Mouse (Mus musculus) layer of hippocampus, adult 2 months (tissue): ENCODE results near the gene Lrrc27. TPM values are rescaled to one million over a fixed set of nuclear protein-coding genes. Genes with fewer than 3 reads are reported as not detected.

ENCODE experiments used
- DNase-seq, 2 experiments: peaks; one replicate each; pipeline ENCODE4 v3.0.0; 2022; ENCODE audit warnings: low spot score in 2 of 2
- H3K27ac ChIP-seq: fragments of 200-600 bp; 2 replicates; pipeline ENCODE4 v1.8.1; 2022
- H3K4me3 ChIP-seq: fragments of 200-600 bp; 2 replicates; pipeline ENCODE4 v1.8.1; 2022; ENCODE audit warnings: mild to moderate bottlenecking
- CTCF ChIP-seq: fragments of 200-600 bp; conservative IDR thresholded peaks from 2 replicates; pipeline ENCODE4 v1.8.1; 2022; ENCODE audit warnings: antibody characterized with exemption, mild to moderate bottlenecking, moderate library complexity
- long read RNA-seq, 2 experiments: library from polyadenylated mRNA; stranded (forward); transcript quantifications; one replicate each; pipeline ENCODE4 v2.0.0; 2021; ENCODE audit warnings: borderline mapping rate in 2 of 2
- total RNA-seq, 2 experiments: library from RNA; stranded (reverse); gene quantifications; 2 replicates each; pipeline ENCODE4 v1.2.3; 2021

The Lrrc27 gene
- total RNA-seq = 1 to 10 TPM; 6.8 to 6.9 TPM
- long read RNA-seq, experiment 1, partial matches to known transcripts = 3 of 5 reads
- long read RNA-seq, experiment 1, other reads (novel, unspliced or antisense) = 1 of 5 reads
- long read RNA-seq, experiment 2, partial matches to known transcripts = 3 of 12 reads
- long read RNA-seq, experiment 2, other reads (novel, unspliced or antisense) = 7 of 12 reads

DNA sequence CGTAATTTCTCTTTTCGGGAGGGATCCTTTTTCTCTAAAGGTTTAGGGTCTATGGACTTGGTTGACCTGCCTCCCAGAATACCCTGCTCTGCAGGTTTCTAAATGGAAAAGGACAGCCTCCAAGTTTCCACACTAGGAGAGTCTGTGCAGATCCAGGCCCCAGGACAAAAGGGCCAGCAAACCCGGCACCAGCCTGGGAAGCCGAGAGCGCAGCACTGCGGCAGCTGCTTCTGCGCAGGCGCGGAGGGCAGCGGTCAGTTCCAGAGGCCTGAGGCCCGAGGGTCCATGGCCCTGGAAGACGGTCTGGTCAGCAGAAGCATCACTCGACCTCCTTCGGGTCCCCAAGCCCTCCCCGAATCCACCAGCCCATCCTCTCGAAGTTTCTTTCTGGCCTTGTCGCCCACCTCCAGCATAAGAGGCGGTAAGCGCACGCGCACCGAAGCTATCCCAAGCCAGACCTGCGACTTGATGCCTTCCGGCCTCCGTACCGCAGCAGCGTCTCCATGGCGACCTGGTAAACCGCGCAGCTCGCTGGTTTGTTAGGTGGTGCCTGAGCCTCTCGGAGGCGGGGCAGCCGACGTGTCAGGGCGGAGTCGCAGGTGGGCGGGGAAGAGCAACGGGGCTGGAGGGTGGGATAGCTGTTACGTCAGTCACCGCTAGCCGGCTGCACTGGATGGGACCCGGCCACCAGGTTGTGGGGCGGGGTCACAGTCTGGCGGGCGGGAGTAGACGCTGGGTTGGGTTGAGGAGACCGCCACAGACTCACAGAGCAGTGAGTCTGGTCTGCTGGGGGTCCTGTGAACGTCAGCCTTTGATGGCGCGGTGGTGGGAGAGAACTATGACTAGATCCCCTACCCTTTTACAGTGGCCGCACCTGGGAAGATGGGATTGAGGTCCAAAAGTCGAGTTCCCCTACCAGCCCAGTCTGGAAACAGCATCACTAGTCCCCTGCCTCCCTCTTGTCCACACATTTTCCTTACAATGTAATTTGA lies at the start of gene Lrrc27, which contains the start of gene Stk32c:
Gene Lrrc27, plus strand, starts transcription at position 235 of the 992 bp plus-strand sequence.
Gene Stk32c, minus strand, starts transcription at position 554 of the 992 bp plus-strand sequence.
- peak; percentile 98 for DNase-seq
- H3K4me3 ChIP-seq = peak within 1 kb of the TSS; percentile 77
- no peak; the same call in 1 of the 2 replicates for TF ChIP-seq CTCF
- H3K27ac ChIP-seq = peak within 1 kb of the TSS; percentile 96

GRCm38 (mm10) chr7:139164410-139164809 lies 48.4 kb upstream of the Lrrc27 start:
- DNase-seq = no peak
- Histone ChIP-seq H3K4me3 (no peak overlapping the region), H3K27ac (peak overlapping the region; percentile 71)
- TF ChIP-seq CTCF = no peak

DNA sequence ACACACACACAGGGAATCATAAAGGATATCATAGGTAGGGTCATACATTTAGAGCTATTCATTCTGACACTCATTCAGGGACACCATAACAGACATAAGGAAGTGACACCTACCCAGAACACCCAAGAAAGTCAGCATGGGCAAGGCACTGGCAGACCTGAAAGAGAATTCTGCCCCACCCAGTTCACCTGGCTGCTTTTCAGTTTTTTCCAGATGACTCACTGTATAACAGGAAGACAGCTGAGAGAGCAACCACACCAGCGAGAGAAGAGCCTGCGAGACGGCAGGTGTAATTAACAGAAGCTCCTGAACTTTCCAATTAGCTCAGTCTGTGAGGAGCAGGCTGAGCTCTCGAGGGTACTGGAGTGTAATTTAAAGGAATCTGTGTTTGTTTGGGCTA lies 43.6 kb upstream of the Lrrc27 start:
- H3K4me3 ChIP-seq = no peak overlapping the region
- H3K27ac ChIP-seq = no peak overlapping the region
- TF ChIP-seq CTCF = no peak
- no peak for DNase-seq

DNA sequence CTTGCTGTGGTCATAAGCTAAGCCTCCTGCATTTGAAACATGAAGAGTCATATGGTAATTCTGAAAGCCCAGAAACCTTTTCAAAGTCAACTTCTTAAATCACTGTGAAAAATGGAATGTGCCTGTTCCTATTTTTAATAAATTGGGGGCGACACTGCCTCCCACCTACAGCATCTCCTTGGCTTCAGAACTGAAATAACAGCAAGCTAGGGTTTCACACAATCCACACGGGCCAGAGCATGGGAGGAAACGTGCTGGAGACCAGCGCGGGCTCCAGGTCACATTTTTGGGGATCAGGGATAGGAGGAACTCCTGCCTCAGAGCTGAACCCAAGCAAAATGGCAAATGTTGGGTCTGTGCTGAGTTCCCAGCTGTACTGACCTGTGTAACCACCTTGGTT lies 33.5 kb upstream of the Lrrc27 start:
- peak overlapping the region; percentile 68 for H3K27ac ChIP-seq
- H3K4me3 ChIP-seq = no peak overlapping the region
- DNase-seq = no peak
- no peak for TF ChIP-seq CTCF

- no peak overlapping the region for H3K4me3 ChIP-seq
- peak overlapping the region; percentile 68 for H3K27ac ChIP-seq
- TF ChIP-seq CTCF = no peak
- no peak for DNase-seq
Measured at GRCm38 (mm10) chr7:139180058-139180457, 32.7 kb upstream of the Lrrc27 start.

GRCm38 (mm10) chr7:139184396-139184795 lies 28.4 kb upstream of the Lrrc27 start:
- TF ChIP-seq CTCF = no peak
- Histone ChIP-seq H3K4me3 (peak overlapping the region; percentile 64; the same call in 1 of the 2 replicates), H3K27ac (peak overlapping the region; percentile 86)
- no peak for DNase-seq

- no peak for TF ChIP-seq CTCF
- no peak for DNase-seq
- peak overlapping the region; percentile 86 for H3K27ac ChIP-seq
- peak overlapping the region; percentile 64 for H3K4me3 ChIP-seq
Measured at GRCm38 (mm10) chr7:139184846-139185245, 27.9 kb upstream of the Lrrc27 start.

DNA sequence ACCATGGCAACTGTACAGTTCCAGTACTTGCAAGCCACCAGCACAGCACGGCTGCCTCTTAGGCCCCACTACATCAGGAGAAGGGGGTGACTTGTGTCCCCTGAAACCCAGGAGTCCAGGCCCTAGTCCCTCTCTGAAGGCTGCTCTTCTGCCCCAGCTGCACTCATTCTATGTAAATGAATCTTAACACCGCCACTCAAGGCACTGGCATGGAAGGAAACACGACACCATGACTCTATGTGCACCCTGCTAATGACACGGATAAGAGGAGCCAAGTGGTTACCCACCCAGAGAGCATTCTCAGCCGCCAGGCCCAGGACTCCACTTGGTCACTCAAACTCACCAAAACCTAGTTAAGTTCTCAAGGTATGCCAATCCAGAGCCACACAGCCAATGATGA lies 26.8 kb upstream of the Lrrc27 start:
- Histone ChIP-seq H3K4me3 (peak overlapping the region; percentile 64), H3K27ac (peak overlapping the region; percentile 86)
- no peak for TF ChIP-seq CTCF
- no peak for DNase-seq

GRCm38 (mm10) chr7:139186436-139186835 lies 26.4 kb upstream of the Lrrc27 start:
- DNase-seq = no peak
- peak overlapping the region; percentile 64 for H3K4me3 ChIP-seq
- peak overlapping the region; percentile 86 for H3K27ac ChIP-seq
- TF ChIP-seq CTCF = no peak

DNA sequence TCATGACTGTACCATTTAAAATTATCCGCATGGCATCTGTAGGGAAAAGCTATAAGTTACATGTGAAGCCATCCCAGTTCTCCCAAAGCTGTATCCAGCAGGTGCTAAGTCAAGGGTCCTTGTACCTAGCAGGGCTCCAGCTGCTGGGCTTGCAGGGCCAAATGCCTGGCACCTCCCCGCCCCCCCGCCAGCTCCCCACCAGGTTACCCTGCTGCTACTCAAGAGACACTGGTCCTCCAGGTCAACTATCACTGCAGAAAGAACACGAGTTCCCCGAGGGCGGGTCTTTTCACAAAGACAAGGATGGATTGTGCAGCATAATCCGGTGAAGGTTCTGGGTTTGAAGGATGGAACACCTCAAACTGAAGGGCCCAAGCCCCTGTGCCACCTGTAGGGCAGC lies 25.5 kb upstream of the Lrrc27 start:
- H3K4me3 ChIP-seq = peak overlapping the region; percentile 64
- no peak for TF ChIP-seq CTCF
- H3K27ac ChIP-seq = peak overlapping the region; percentile 86
- no peak for DNase-seq

- DNase-seq = peak; percentile 54 to 76
- peak overlapping the region; percentile 86 for H3K27ac ChIP-seq
- no peak for TF ChIP-seq CTCF
- H3K4me3 ChIP-seq = peak overlapping the region; percentile 64
Measured at GRCm38 (mm10) chr7:139187771-139188633, 24.8 kb upstream of the Lrrc27 start.

DNA sequence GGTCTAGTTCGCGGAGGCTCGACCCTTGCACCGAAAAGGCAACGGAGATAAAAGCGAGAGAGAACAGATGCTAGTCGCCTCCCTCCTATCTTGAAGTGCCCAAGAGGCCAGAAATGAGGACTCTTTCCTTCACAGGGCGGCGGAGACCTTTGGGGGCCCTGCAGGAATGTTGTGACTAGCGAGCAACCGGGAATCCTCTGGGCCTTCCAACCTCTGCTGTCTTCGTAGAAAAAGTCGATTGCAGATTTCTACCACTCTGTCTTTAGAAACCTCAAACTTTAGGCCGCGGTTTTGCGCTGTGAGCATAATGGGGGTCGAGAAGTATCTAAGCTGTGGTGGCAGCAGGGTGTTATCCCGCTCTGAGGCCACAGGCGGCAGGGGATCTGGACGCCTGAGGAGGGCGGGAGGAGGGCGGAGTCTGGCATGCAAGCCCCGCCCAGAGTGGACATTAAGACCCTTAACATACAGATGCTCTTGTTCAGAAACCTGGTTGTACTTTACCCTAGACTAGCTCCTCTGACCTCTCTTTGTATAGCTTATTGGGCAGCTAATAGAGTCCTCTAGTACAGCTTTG lies 24.1 kb upstream of the Lrrc27 start:
- DNase-seq = no peak
- Histone ChIP-seq H3K27ac (peak overlapping the region; percentile 86), H3K4me3 (peak overlapping the region; percentile 64)
- TF ChIP-seq CTCF = peak; percentile 55

DNA sequence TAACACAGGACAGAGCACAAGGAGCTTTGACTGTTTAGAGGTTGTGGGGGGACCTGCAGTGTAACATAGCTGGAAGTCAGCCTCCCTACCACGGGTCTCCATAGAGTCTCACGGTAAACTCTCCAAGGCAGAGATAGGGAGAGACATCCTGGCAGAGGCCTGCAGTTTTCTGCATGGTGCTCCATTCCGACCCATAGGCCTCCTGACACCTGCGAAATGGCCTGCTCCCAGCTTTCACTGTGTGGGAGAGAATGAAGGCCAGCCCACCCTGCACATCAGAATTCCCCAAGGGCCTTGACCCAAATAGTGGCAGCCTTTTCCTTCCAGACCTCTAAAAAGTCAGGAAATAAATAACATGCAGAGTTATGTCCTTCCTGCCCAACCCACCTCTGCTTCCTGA lies 22.2 kb upstream of the Lrrc27 start:
- no peak for TF ChIP-seq CTCF
- DNase-seq = no peak

More for the DNA sequence above, 22.2 kb upstream of the Lrrc27 start:
- Histone ChIP-seq H3K4me3 (no peak overlapping the region), H3K27ac (no peak overlapping the region)
